In genomic region chr6:29390500-29390899, GRCm38 (mm10) we compare ENCODE assay signal across 3 mouse cellular contexts. TPM values are rescaled to one million over a fixed set of nuclear protein-coding genes. Genes with fewer than 3 reads are reported as not detected.
"Had no signal": no experiment of that assay in that cellular context is flagged by ENCODE, and none has a peak within 500 bp of the region (broad histone marks: within the 10 kb centered on the region; RNA-seq: fewer than 3 reads in every experiment).

No protein-coding gene starts in this region.

RNA-seq across cellular contexts. Expression of gene Opn1sw, which starts 2.2 kb away (rescaled TPM):
- total RNA-seq: neutrophil, adult 5-6 weeks had no signal
- polyA plus RNA-seq: spleen, adult 2 months; testis, adult 2 months had no signal

RNA-seq across cellular contexts. Expression of gene Ccdc136, which starts 5.6 kb away (rescaled TPM):
- total RNA-seq: neutrophil, adult 5-6 weeks had no signal

RNA-seq across cellular contexts. Expression of gene Flnc, which starts 42.6 kb away (rescaled TPM):
- total RNA-seq: neutrophil, adult 5-6 weeks had no signal
